Mouse (Mus musculus) hindbrain, embryonic 11.5 days (tissue): Measurements from ENCODE around the gene Mocs1. TPM values are rescaled to one million over a fixed set of nuclear protein-coding genes. Genes with fewer than 3 reads are reported as not detected.

Source experiments
- ATAC-seq: fragments of 200-750 bp; cut with Nextera tagmentation; 2 replicates; pipeline ENCODE4 v1.8.0; 2017; ENCODE audit warnings: mild to moderate bottlenecking, moderate TSS enrichment, moderate library complexity; ENCODE audit not compliant: low FRiP score
- DNase-seq: peaks from one replicate; pipeline ENCODE4 v3.0.0-alpha.2; 2015; ENCODE audit warnings: low spot score
- H3K27ac ChIP-seq: fragments of 300-500 bp; sonication (generic); 2 replicates; pipeline ENCODE4 v1.5.1; 2014; ENCODE audit warnings: mild to moderate bottlenecking, low read depth, low read length
- H3K27me3 ChIP-seq: fragments of 300-500 bp; sonication (generic); 2 replicates; pipeline ENCODE4 v1.6.1; 2014; ENCODE audit warnings: mild to moderate bottlenecking, low read length, moderate library complexity, mixed read lengths; ENCODE audit not compliant: control insufficient read depth, insufficient read depth
- H3K36me3 ChIP-seq: fragments of 300-500 bp; sonication (generic); 2 replicates; pipeline ENCODE4 v1.6.1; 2014; ENCODE audit warnings: mild to moderate bottlenecking, low read length, moderate library complexity, mixed read lengths; ENCODE audit not compliant: control insufficient read depth, insufficient read depth
- H3K4me1 ChIP-seq: fragments of 300-500 bp; sonication (generic); replicated peaks from 2 replicates; pipeline ENCODE4 v1.6.1; 2014; ENCODE audit warnings: low read length, mixed read lengths; ENCODE audit not compliant: control insufficient read depth, insufficient read depth
- H3K4me2 ChIP-seq: fragments of 300-500 bp; sonication (generic); replicated peaks from 2 replicates; pipeline ENCODE4 v1.6.1; 2014; ENCODE audit warnings: mild to moderate bottlenecking, low read depth, low read length
- H3K4me3 ChIP-seq: fragments of 300-500 bp; sonication (generic); 2 replicates; pipeline ENCODE4 v1.5.1; 2014; ENCODE audit warnings: low read depth, low read length
- H3K9ac ChIP-seq: fragments of 300-500 bp; sonication (generic); 2 replicates; pipeline ENCODE4 v1.6.1; 2014; ENCODE audit warnings: low read depth, low read length
- H3K9me3 ChIP-seq: fragments of 300-500 bp; sonication (generic); 2 replicates; pipeline ENCODE4 v1.6.1; 2016; ENCODE audit warnings: low read length; ENCODE audit not compliant: control insufficient read depth
- WGBS: fragments of 180-500 bp; shearing (Covaris S2); extraction: QIAGEN DNeasy Blood & Tissue Kit; methylation state at CpG from one replicate; pipeline ENCODE4 v1.1.7; 2014; 5-methylcytosine and 5-hydroxymethylcytosine counted together
- polyA plus RNA-seq: library from polyadenylated mRNA; unstranded; fragments of >200 nt; fragmentation: Nextera tagmentation; extraction: Ambion mirVana; gene quantifications from 2 replicates; pipeline ENCODE4 v1.2.1, GENCODE M21; 2014

Mocs1 gene
- polyA plus RNA-seq, 1 experiment from 2014 or later = 5.6 TPM

DNA sequence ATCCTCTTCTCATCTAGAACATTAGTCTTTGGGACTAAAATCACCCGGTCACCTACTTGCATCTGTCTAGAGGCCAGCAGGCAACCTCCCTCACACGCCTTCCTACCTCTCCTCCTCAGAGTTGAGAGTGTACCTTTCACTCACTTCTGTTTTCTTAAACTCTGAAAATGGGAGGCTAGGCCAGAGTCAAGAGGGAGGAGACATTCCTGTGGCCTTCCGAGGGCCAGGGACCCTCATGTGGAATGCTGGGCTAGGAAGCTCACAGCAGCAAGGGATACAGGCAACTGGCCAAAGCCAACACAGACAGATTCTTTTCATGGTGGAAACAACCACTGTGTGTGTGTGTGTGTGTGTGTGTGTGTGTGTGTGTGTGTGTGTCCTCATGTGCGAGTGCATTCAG lies 49.2 kb downstream of the Mocs1 start:
- WGBS = 81% methylated on average over 4 of the region's 4 CpGs
- no peak for DNase-seq
- no peak for ATAC-seq

DNA sequence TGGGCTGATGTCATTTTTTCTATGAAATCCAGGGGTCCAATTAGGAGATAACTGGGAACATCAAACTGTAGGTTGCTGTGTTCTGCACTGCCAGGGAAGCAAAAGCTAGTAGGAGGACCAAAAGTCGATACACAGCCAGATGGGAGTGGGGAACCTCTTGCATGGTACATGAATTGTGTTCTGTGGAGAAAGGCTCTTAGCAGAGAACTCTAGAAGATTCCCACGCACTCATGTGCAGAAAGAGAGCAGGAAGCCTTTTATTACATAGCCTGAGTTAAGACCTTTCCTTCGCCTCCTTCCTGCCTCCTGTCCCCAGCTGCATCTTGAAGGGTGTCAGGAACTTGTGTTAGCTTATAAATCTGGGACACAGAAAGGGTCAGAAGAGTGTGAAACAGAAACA lies 53.7 kb downstream of the Mocs1 start:
- no peak for DNase-seq
- no peak for ATAC-seq
- Histone ChIP-seq H3K4me1 (no peaks in the 10 kb centered on the region), H3K36me3 (no peaks in the 10 kb centered on the region), H3K4me3 (no peak overlapping the region), H3K27ac (no peak overlapping the region), H3K27me3 (no peaks in the 10 kb centered on the region), H3K4me2 (no peak overlapping the region), H3K9me3 (no peaks in the 10 kb centered on the region), H3K9ac (no peak overlapping the region)
- 89% methylated on average over 3 of the region's 3 CpGs for WGBS

More for the DNA sequence above, 49.2 kb downstream of the Mocs1 start:
- H3K4me2 ChIP-seq = no peak overlapping the region
- H3K27me3 ChIP-seq = no peaks in the 10 kb centered on the region
- H3K9me3 ChIP-seq = no peaks in the 10 kb centered on the region
- H3K4me1 ChIP-seq = no peaks in the 10 kb centered on the region
- H3K36me3 ChIP-seq = no peaks in the 10 kb centered on the region
- H3K4me3 ChIP-seq = no peak overlapping the region
- no peak overlapping the region for H3K27ac ChIP-seq
- H3K9ac ChIP-seq = no peak overlapping the region

DNA sequence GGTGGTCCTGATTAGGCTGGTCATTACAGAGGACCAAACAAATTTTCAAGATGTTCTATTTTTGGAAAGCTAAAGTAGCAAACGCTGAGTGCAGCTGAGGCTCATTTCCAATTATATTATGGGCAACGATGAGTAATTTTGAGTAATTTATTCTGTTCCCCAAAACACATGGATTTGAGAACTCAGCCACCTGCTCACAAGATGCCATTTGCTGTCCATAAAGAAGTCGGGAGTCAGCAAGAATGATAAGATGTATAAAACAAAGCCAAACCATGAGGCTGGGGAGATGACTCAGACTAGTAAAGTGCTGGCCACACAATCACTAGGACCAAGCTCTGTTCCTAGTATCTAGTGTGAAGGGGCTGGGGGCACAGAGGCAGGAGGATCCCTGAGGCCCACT lies 56.3 kb downstream of the Mocs1 start:
- Histone ChIP-seq H3K27ac (no peak overlapping the region), H3K9me3 (no peaks in the 10 kb centered on the region), H3K9ac (no peak overlapping the region), H3K36me3 (no peaks in the 10 kb centered on the region), H3K27me3 (no peaks in the 10 kb centered on the region), H3K4me3 (no peak overlapping the region), H3K4me2 (no peak overlapping the region), H3K4me1 (no peaks in the 10 kb centered on the region)
- DNase-seq = no peak
- 88% methylated on average over 3 of the region's 3 CpGs for WGBS
- no peak for ATAC-seq

GRCm38 (mm10) chr17:49489098-49489497 lies 60.9 kb downstream of the Mocs1 start:
- DNase-seq (no peak), ATAC-seq (no peak)
- H3K27me3 ChIP-seq = no peaks in the 10 kb centered on the region
- no peaks in the 10 kb centered on the region for H3K9me3 ChIP-seq
- H3K4me2 ChIP-seq = no peak overlapping the region
- H3K36me3 ChIP-seq = no peaks in the 10 kb centered on the region
- no peak overlapping the region for H3K4me3 ChIP-seq
- H3K9ac ChIP-seq = no peak overlapping the region
- H3K27ac ChIP-seq = no peak overlapping the region
- 80% methylated on average over 5 of the region's 5 CpGs for WGBS
- H3K4me1 ChIP-seq = no peaks in the 10 kb centered on the region

GRCm38 (mm10) chr17:49493276-49493675 lies 65.1 kb downstream of the Mocs1 start:
- no peak overlapping the region for H3K9ac ChIP-seq
- H3K9me3 ChIP-seq = no peaks in the 10 kb centered on the region
- H3K27ac ChIP-seq = no peak overlapping the region
- DNase-seq (no peak), ATAC-seq (no peak)
- H3K36me3 ChIP-seq = no peaks in the 10 kb centered on the region
- no peaks in the 10 kb centered on the region for H3K27me3 ChIP-seq
- H3K4me3 ChIP-seq = no peak overlapping the region
- H3K4me1 ChIP-seq = no peaks in the 10 kb centered on the region
- 95% methylated on average over 4 of the region's 4 CpGs for WGBS
- no peak overlapping the region for H3K4me2 ChIP-seq

GRCm38 (mm10) chr17:49498169-49498568 lies 70.0 kb downstream of the Mocs1 start:
- 56% methylated on average over 3 of the region's 3 CpGs for WGBS
- Histone ChIP-seq H3K4me1 (no peaks in the 10 kb centered on the region), H3K9ac (no peak overlapping the region), H3K27ac (no peak overlapping the region), H3K4me2 (no peak overlapping the region), H3K9me3 (no peaks in the 10 kb centered on the region), H3K36me3 (no peaks in the 10 kb centered on the region), H3K4me3 (no peak overlapping the region), H3K27me3 (no peaks in the 10 kb centered on the region)
- DNase-seq (no peak), ATAC-seq (no peak)

DNA sequence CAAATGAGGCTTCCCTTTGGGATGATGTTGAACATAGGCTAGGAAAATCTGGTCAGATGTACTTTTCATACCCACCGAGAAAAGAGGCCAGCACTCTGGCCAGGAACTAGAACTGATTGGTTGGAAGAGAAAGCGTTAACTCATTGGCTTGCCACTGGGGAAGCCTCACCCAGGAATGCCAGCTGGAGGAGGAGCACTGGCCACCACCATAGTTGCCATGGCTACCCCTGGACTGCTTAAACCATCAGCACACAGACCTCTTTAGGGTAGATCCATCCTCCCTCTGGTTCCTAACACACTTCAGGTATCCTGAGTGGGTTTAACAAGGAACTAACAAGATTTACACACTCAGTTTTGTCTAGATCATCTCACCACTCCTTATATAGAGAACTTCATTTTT lies 71.5 kb downstream of the Mocs1 start:
- Histone ChIP-seq H3K27ac (no peak overlapping the region), H3K4me1 (no peaks in the 10 kb centered on the region), H3K4me3 (no peak overlapping the region), H3K9ac (no peak overlapping the region), H3K9me3 (no peaks in the 10 kb centered on the region), H3K36me3 (no peaks in the 10 kb centered on the region), H3K4me2 (no peak overlapping the region), H3K27me3 (no peaks in the 10 kb centered on the region)
- DNase-seq = no peak
- ATAC-seq = no peak
- 95% methylated on average over 2 of the region's 2 CpGs for WGBS

GRCm38 (mm10) chr17:49500234-49500633 lies 72.1 kb downstream of the Mocs1 start:
- H3K36me3 ChIP-seq = no peaks in the 10 kb centered on the region
- no peaks in the 10 kb centered on the region for H3K9me3 ChIP-seq
- no peak overlapping the region for H3K4me3 ChIP-seq
- no peak overlapping the region for H3K4me2 ChIP-seq
- 77% methylated on average over 2 of the region's 2 CpGs for WGBS
- H3K9ac ChIP-seq = no peak overlapping the region
- H3K27ac ChIP-seq = no peak overlapping the region
- H3K27me3 ChIP-seq = no peaks in the 10 kb centered on the region
- ATAC-seq = no peak
- DNase-seq = no peak
- no peaks in the 10 kb centered on the region for H3K4me1 ChIP-seq

DNA sequence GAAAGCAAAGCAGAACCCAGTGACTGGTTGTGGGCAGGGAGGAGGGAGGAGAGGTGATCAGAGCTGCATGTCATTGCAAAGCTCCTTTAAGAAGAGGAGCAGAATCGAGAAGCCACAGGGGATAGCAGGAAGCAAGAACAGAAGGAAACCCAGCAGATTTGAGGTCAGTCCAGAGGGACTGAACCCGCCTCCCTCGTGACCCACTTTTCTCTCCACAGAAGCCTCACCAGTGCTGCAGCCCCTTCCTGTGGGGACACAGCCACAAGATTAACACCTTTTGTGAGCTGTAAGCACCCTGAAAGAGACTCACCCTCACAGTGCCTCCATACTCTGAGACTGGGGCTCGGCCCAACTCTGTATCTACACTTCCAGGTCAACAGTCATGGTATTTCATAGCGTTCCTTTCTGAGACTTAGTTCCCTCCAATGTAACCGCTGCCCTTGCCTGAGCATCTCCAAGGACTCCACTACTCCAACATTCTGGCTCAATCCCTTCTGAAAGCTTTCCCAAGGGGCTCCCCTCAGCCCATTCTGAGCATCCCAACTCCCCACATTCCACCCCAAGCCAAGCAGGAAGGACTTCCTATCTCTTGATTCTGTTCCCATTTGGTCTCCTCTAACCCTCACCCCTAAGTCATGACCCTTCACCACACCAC lies 75.2 kb downstream of the Mocs1 start:
- no peak for ATAC-seq
- Histone ChIP-seq H3K27ac (no peak overlapping the region), H3K9ac (no peak overlapping the region), H3K9me3 (no peaks in the 10 kb centered on the region), H3K4me1 (no peaks in the 10 kb centered on the region), H3K27me3 (no peaks in the 10 kb centered on the region), H3K4me2 (no peak overlapping the region), H3K36me3 (no peaks in the 10 kb centered on the region), H3K4me3 (no peak overlapping the region)
- WGBS = 79% methylated on average over 6 of the region's 6 CpGs
- DNase-seq = no peak
